Mouse (Mus musculus): ENCODE data around the gene C1qb. TPM values are rescaled to one million over a fixed set of nuclear protein-coding genes. Genes with fewer than 3 reads are reported as not detected.

Gene C1qb
- total RNA-seq, 2 experiments from 2014 or later: 42.6 to 54.2 TPM

GRCm38 (mm10) chr4:136894821-136895220 is 8.8 kb upstream of the C1qb start:
- DNase-seq: peak; percentile 33 to 40

GRCm38 (mm10) chr4:136893691-136894543 is 7.9 kb upstream of the C1qb start:
- DNase-seq: peak; percentile 33 to 47

GRCm38 (mm10) chr4:136892811-136893210 is 6.8 kb upstream of the C1qb start, which contains the start of gene C1qc:
Gene C1qc (minus strand): TSS chr4:136893065.
- DNase-seq: peak; percentile 36 to 71

- DNase-seq: no peak
Measured at GRCm38 (mm10) chr4:136892371-136892770, 6.4 kb upstream of the C1qb start.

- peak in 1 of 2 experiments; percentile 12 for DNase-seq
Measured at GRCm38 (mm10) chr4:136891115-136891514, 5.1 kb upstream of the C1qb start.

- peak in 1 of 2 experiments; percentile 11 for DNase-seq
Measured at GRCm38 (mm10) chr4:136889981-136890380, 4.0 kb upstream of the C1qb start.

GRCm38 (mm10) chr4:136887714-136888113 is 1.7 kb upstream of the C1qb start:
- peak; percentile 23 to 43 for DNase-seq

GRCm38 (mm10) chr4:136878601-136879000 is 7.4 kb downstream of the C1qb start:
- peak in 1 of 2 experiments; percentile 35 for DNase-seq

- no peak for DNase-seq
Measured at GRCm38 (mm10) chr4:136878171-136878570, 7.8 kb downstream of the C1qb start.

GRCm38 (mm10) chr4:136876971-136877370 is 9.0 kb downstream of the C1qb start:
- DNase-seq: peak in 1 of 2 experiments; percentile 30

- no peak for DNase-seq
Measured at GRCm38 (mm10) chr4:136875012-136875411, 11.0 kb downstream of the C1qb start.

GRCm38 (mm10) chr4:136868371-136868770 is 17.6 kb downstream of the C1qb start:
- DNase-seq: no peak

GRCm38 (mm10) chr4:136867690-136868345 is 18.2 kb downstream of the C1qb start:
- DNase-seq: no peak

- no peak for DNase-seq
Measured at GRCm38 (mm10) chr4:136865531-136865930, 20.5 kb downstream of the C1qb start.

GRCm38 (mm10) chr4:136864751-136865470 is 21.1 kb downstream of the C1qb start:
- DNase-seq: no peak

- DNase-seq: no peak
Measured at GRCm38 (mm10) chr4:136863517-136863916, 22.5 kb downstream of the C1qb start.

GRCm38 (mm10) chr4:136862411-136862810 is 23.6 kb downstream of the C1qb start:
- no peak for DNase-seq

GRCm38 (mm10) chr4:136861806-136862205 is 24.2 kb downstream of the C1qb start:
- DNase-seq: no peak

- DNase-seq: no peak
Measured at GRCm38 (mm10) chr4:136860022-136860421, 26.0 kb downstream of the C1qb start.

GRCm38 (mm10) chr4:136855081-136855480 is 30.9 kb downstream of the C1qb start:
- no peak for DNase-seq

- DNase-seq: no peak
Measured at GRCm38 (mm10) chr4:136852989-136853388, 33.0 kb downstream of the C1qb start.

GRCm38 (mm10) chr4:136852119-136852518 is 33.9 kb downstream of the C1qb start:
- DNase-seq: no peak

- no peak for DNase-seq
Measured at GRCm38 (mm10) chr4:136848565-136848964, 37.4 kb downstream of the C1qb start.
